Mouse (Mus musculus) cerebellum, adult 9-11 months (tissue): ENCODE results near the gene Myzap.
A peak's percentile ranks its signal among the peaks of the same experiment; 100 is the strongest.
"Not testable (repeated sequence)": the region's sequence is repeated elsewhere in the genome, so short reads cannot be mapped to it uniquely, and the experiment has no call there.

ENCODE experiments used
- DNase-seq: peaks from one replicate; pipeline ENCODE4 v3.0.0; 2022

Myzap gene

GRCm38 (mm10) chr9:71540739-71541138, 51.4 kb downstream of the Myzap start:
- DNase-seq = no peak

GRCm38 (mm10) chr9:71535730-71536129, 56.4 kb downstream of the Myzap start:
- no peak for DNase-seq

GRCm38 (mm10) chr9:71535036-71535435, 57.1 kb downstream of the Myzap start:
- no peak for DNase-seq

- DNase-seq = no peak
Observed at GRCm38 (mm10) chr9:71529960-71530359, 62.2 kb downstream of the Myzap start.

- no peak for DNase-seq
Observed at GRCm38 (mm10) chr9:71527438-71527837, 64.7 kb downstream of the Myzap start.

GRCm38 (mm10) chr9:71523901-71524300, 68.3 kb downstream of the Myzap start:
- no peak for DNase-seq

GRCm38 (mm10) chr9:71519836-71520235, 72.3 kb downstream of the Myzap start:
- DNase-seq = no peak

- no peak for DNase-seq
Observed at GRCm38 (mm10) chr9:71517487-71517886, 74.7 kb downstream of the Myzap start.

GRCm38 (mm10) chr9:71515862-71516261, 76.3 kb downstream of the Myzap start:
- DNase-seq = no peak

- no peak for DNase-seq
Observed at GRCm38 (mm10) chr9:71513566-71513965, 78.6 kb downstream of the Myzap start.

GRCm38 (mm10) chr9:71512899-71513298, 79.3 kb downstream of the Myzap start:
- no peak for DNase-seq

GRCm38 (mm10) chr9:71498391-71499182, 93.6 kb downstream of the Myzap start:
- DNase-seq = no peak

GRCm38 (mm10) chr9:71496637-71497036, 95.5 kb downstream of the Myzap start:
- DNase-seq = no peak

GRCm38 (mm10) chr9:71493771-71494170, 98.4 kb downstream of the Myzap start:
- DNase-seq = no peak

- DNase-seq = no peak
Observed at GRCm38 (mm10) chr9:71492296-71493025, 99.7 kb downstream of the Myzap start.

GRCm38 (mm10) chr9:71490076-71490475, 102.1 kb downstream of the Myzap start:
- DNase-seq = no peak

- no peak for DNase-seq
Observed at GRCm38 (mm10) chr9:71486127-71486526, 106.0 kb downstream of the Myzap start.

- peak; percentile 92 for DNase-seq
Observed at GRCm38 (mm10) chr9:71485475-71486094, 106.6 kb downstream of the Myzap start, which contains the start of gene Polr2m. TSS of gene Polr2m (minus strand) at chr9:71485935.

GRCm38 (mm10) chr9:71484871-71485474, 107.2 kb downstream of the Myzap start:
- no peak for DNase-seq

- not testable (repeated sequence) for DNase-seq
Observed at GRCm38 (mm10) chr9:71483872-71484271, 108.3 kb downstream of the Myzap start.

GRCm38 (mm10) chr9:71480305-71480704, 111.9 kb downstream of the Myzap start:
- DNase-seq = no peak

- DNase-seq = no peak
Observed at GRCm38 (mm10) chr9:71479413-71479812, 112.7 kb downstream of the Myzap start.

GRCm38 (mm10) chr9:71478596-71478995, 113.6 kb downstream of the Myzap start:
- no peak for DNase-seq
